Mouse (Mus musculus) neural tube, embryonic 15.5 days (tissue): ENCODE measurements around the gene Slit2. TPM values are rescaled to one million over a fixed set of nuclear protein-coding genes. Genes with fewer than 3 reads are reported as not detected.
A peak's percentile ranks its signal among the peaks of the same experiment; 100 is the strongest.

Experiments used
- ATAC-seq: fragments of 200-750 bp; cut with Nextera tagmentation; 2 replicates; pipeline ENCODE4 v1.8.0; 2017; ENCODE audit warnings: mild to moderate bottlenecking, moderate TSS enrichment, moderate library complexity; ENCODE audit not compliant: low FRiP score
- H3K27ac ChIP-seq: fragments of 300-500 bp; sonication (generic); replicated peaks from 2 replicates; pipeline ENCODE4 v1.5.1; 2015; ENCODE audit warnings: mild to moderate bottlenecking, inconsistent platforms
- H3K27me3 ChIP-seq: fragments of 300-500 bp; sonication (generic); replicated peaks from 2 replicates; pipeline ENCODE4 v1.6.1; 2015; ENCODE audit warnings: inconsistent platforms
- H3K36me3 ChIP-seq: fragments of 300-500 bp; sonication (generic); 2 replicates; pipeline ENCODE4 v1.6.1; 2015; ENCODE audit warnings: inconsistent platforms
- H3K4me1 ChIP-seq: fragments of 300-500 bp; sonication (generic); 2 replicates; pipeline ENCODE4 v1.6.1; 2015; ENCODE audit warnings: inconsistent platforms
- H3K4me2 ChIP-seq: fragments of 300-500 bp; sonication (generic); 2 replicates; pipeline ENCODE4 v1.6.1; 2015; ENCODE audit warnings: inconsistent platforms, mild to moderate bottlenecking, moderate library complexity
- H3K4me3 ChIP-seq: fragments of 300-500 bp; sonication (generic); replicated peaks from 2 replicates; pipeline ENCODE4 v1.5.1; 2015; ENCODE audit warnings: mild to moderate bottlenecking, inconsistent platforms
- H3K9ac ChIP-seq: fragments of 300-500 bp; sonication (generic); replicated peaks from 2 replicates; pipeline ENCODE4 v1.6.1; 2015; ENCODE audit warnings: mild to moderate bottlenecking, inconsistent platforms
- H3K9me3 ChIP-seq: fragments of 300-500 bp; sonication (generic); replicated peaks from 2 replicates; pipeline ENCODE4 v1.6.1; 2016; ENCODE audit warnings: inconsistent platforms
- WGBS: fragments of 180-500 bp; shearing (Covaris S2); methylation state at CpG from one replicate; pipeline ENCODE4 v1.1.7; 2015; ENCODE audit warnings: mixed read lengths; 5-methylcytosine and 5-hydroxymethylcytosine counted together
- microRNA-seq: library from miRNA; unstranded; fragments of <30 nt; microRNA quantifications from one replicate; pipeline ENCODE4, GENCODE M21; 2017
- polyA plus RNA-seq: library from polyadenylated mRNA; unstranded; fragments of >200 nt; fragmentation: Nextera tagmentation; extraction: Ambion mirVana; gene quantifications from 2 replicates; pipeline ENCODE4 v1.2.1, GENCODE M21; 2015

Gene Slit2
- polyA plus RNA-seq, 1 experiment from 2014 or later = 39.1 TPM

DNA sequence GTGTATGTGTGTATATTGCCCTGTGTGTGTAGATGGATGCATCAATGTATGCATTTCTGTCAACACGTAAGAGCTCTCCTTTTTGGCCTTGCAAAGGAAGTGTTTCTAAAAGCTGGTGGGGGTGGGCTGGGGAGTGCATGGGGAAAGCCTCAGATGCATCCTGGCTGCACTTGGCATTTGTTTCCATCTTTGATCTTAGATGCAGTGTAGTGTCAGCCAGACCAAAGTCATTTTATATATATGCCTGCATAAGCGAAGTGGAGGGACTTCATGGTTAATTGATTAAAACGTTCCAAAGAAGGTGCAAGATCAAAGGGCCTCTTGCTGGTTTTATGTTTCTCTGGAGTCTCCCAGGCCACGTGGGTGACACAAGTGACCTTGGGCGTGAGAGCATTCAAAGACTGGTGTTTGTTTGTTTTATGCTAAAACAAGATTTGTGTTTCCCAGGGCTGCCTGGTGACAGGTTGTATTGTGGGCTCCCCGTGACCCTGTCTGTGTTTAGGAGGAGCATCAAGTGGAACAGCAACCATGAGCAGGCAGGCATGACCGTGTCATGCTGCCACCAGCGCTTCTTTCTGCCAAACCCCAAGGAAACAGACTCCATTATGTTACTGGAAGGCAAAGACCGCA lies 351.1 kb downstream of the Slit2 start:
- Histone ChIP-seq H3K9ac (no peak overlapping the region), H3K36me3 (no peaks in the 10 kb centered on the region), H3K4me2 (no peak overlapping the region), H3K27me3 (no peaks in the 10 kb centered on the region), H3K4me3 (no peak overlapping the region), H3K9me3 (no peaks in the 10 kb centered on the region), H3K4me1 (no peaks in the 10 kb centered on the region), H3K27ac (no peak overlapping the region)
- WGBS = 11% methylated on average over 9 of the region's 9 CpGs
- ATAC-seq = no peak

DNA sequence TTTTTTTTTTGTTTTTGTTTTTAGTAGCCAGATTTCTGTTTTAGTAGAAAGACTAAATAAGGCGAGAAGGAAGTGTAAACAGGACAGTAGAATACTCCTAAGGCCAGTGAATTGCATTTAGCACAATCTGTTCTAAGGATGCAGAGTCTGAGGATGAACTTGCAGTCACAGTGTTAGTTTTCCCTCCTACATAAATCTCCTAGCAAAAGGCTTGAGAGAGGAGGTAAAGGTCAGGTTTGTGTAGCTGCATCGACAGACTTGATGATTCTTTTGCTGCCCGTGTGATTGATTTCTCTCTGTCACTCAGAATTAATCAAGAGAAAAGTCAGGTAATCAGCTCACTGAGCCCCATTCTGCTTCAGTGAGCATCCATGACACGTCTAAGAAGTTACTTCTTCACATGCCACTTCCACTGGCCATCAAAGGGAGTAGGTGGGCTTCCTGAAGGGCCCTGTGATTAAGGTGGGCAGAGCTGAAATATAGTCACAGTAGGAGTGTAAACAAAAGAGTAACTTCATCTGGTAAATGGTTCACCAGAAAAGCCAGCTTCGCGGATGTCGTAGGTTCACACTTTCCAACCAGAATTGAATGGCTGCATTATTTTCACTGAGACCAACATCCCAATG lies 358.0 kb downstream of the Slit2 start:
- H3K27me3 ChIP-seq = no peaks in the 10 kb centered on the region
- H3K36me3 ChIP-seq = no peaks in the 10 kb centered on the region
- no peak overlapping the region for H3K27ac ChIP-seq
- no peaks in the 10 kb centered on the region for H3K9me3 ChIP-seq
- no peaks in the 10 kb centered on the region for H3K4me1 ChIP-seq
- ATAC-seq = no peak
- H3K9ac ChIP-seq = no peak overlapping the region
- no peak overlapping the region for H3K4me3 ChIP-seq
- 55% methylated on average over 7 of the region's 7 CpGs for WGBS
- H3K4me2 ChIP-seq = no peak overlapping the region

- Histone ChIP-seq H3K9me3 (no peaks in the 10 kb centered on the region), H3K9ac (no peak overlapping the region), H3K27ac (peak overlapping the region; percentile 46; the same call in 1 of the 2 replicates), H3K4me1 (no peaks in the 10 kb centered on the region), H3K4me3 (no peak overlapping the region), H3K36me3 (no peaks in the 10 kb centered on the region), H3K4me2 (no peak overlapping the region), H3K27me3 (no peaks in the 10 kb centered on the region)
- WGBS = 51% methylated on average over 5 of the region's 5 CpGs
- peak; percentile 93 for ATAC-seq
Observed at GRCm38 (mm10) chr5:48345095-48345982, 362.4 kb downstream of the Slit2 start.

DNA sequence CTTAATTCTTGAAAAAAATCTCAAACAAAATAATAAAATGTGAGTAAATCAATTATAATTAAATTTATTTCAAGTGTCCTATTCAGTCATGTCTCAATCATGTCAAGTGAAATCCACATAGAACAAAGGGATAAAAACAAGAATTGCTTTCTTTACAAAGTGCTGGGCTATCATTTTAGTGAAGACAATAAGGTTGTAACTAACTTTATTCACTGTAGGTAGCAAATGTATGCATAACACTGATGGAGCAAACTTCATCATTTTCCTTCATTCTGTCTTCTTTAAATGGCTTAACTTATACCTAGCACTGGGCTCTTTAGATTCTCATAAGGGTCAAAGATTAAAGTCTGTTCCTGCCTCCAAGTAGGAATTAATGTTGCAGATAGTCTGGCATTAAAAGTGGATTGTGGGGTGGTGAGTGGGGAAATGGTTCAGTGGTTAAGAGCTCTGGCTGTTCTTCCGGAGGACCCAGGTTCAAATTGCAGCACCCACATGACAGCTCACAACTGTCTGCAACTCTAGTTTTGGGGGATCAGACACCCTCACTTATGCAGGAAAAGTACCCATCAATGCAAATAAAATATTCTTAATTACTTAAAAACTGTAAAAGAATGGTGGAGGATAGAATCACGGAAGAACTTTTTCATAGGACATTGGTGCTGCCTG lies 363.2 kb downstream of the Slit2 start:
- no peaks in the 10 kb centered on the region for H3K36me3 ChIP-seq
- no peak overlapping the region for H3K9ac ChIP-seq
- 93% methylated on average over 2 of the region's 2 CpGs for WGBS
- H3K27me3 ChIP-seq = no peaks in the 10 kb centered on the region
- ATAC-seq = peak; percentile 23; the same call in 1 of the 2 replicates
- H3K4me1 ChIP-seq = no peaks in the 10 kb centered on the region
- no peaks in the 10 kb centered on the region for H3K9me3 ChIP-seq
- H3K4me2 ChIP-seq = no peak overlapping the region
- no peak overlapping the region for H3K4me3 ChIP-seq
- H3K27ac ChIP-seq = no peak overlapping the region

DNA sequence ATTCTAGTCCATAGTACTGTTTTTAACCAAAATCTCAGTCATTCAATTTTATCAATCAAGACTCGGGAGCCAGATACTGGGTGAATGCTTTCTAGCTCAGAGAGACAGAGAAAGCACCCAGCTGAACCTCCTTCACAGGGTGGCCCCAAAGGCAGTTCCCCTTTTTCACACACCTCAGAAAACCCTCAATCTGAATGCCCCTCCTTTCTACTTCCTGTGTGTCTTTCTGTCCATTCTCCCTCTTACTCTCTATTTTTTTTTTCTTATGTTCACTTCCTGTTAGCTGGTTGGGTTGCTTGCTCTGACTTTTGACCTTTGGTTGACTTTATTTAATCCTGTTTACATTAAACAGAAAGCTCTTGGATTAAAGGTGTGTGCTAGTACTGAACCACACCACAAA lies 366.4 kb downstream of the Slit2 start:
- WGBS = 90% methylated on average over 1 of the region's 1 CpGs

More for the DNA sequence above, 366.4 kb downstream of the Slit2 start:
- Histone ChIP-seq H3K4me1 (no peaks in the 10 kb centered on the region), H3K4me2 (no peak overlapping the region), H3K9ac (no peak overlapping the region), H3K4me3 (no peak overlapping the region), H3K27me3 (no peaks in the 10 kb centered on the region), H3K36me3 (no peaks in the 10 kb centered on the region), H3K27ac (no peak overlapping the region), H3K9me3 (no peaks in the 10 kb centered on the region)
- ATAC-seq = no peak

Small RNA genes within 50 kb of the gene (microRNA-seq; reads per million reads assigned to microRNA genes)
- 33.4 reads per million, percentile 38 among the genes with 10 or more reads in this experiment for gene Mir218-1
